Mouse (Mus musculus) liver, embryonic 12.5 days (tissue): Measurements from ENCODE around the gene Resp18. TPM values are rescaled to one million over a fixed set of nuclear protein-coding genes. Genes with fewer than 3 reads are reported as not detected.

Source experiments
- ATAC-seq: fragments of 200-750 bp; cut with Nextera tagmentation; 2 replicates; pipeline ENCODE4 v1.8.0; 2017; ENCODE audit warnings: moderate number of reproducible peaks, mild to moderate bottlenecking, moderate library complexity
- H3K27ac ChIP-seq: fragments of 300-500 bp; sonication (generic); 2 replicates; pipeline ENCODE4 v1.5.1; 2016; ENCODE audit warnings: mild to moderate bottlenecking
- H3K27me3 ChIP-seq: fragments of 300-500 bp; sonication (generic); replicated peaks from 2 replicates; pipeline ENCODE4 v1.6.1; 2016; ENCODE audit warnings: mild to moderate bottlenecking, moderate library complexity
- H3K36me3 ChIP-seq: fragments of 300-500 bp; sonication (generic); 2 replicates; pipeline ENCODE4 v1.6.1; 2016; ENCODE audit warnings: mild to moderate bottlenecking, moderate library complexity
- H3K4me1 ChIP-seq: fragments of 300-500 bp; sonication (generic); 2 replicates; pipeline ENCODE4 v1.6.1; 2016
- H3K4me2 ChIP-seq: fragments of 300-500 bp; sonication (generic); 2 replicates; pipeline ENCODE4 v1.6.1; 2016; ENCODE audit warnings: mild to moderate bottlenecking, moderate library complexity
- H3K4me3 ChIP-seq: fragments of 300-500 bp; sonication (generic); 2 replicates; pipeline ENCODE4 v1.5.1; 2016; ENCODE audit warnings: mild to moderate bottlenecking, moderate library complexity
- H3K9ac ChIP-seq: fragments of 300-500 bp; sonication (generic); 2 replicates; pipeline ENCODE4 v1.6.1; 2016; ENCODE audit warnings: mild to moderate bottlenecking, moderate library complexity
- H3K9me3 ChIP-seq: fragments of 300-500 bp; sonication (generic); replicated peaks from 2 replicates; pipeline ENCODE4 v1.6.1; 2016; ENCODE audit warnings: mild to moderate bottlenecking, moderate library complexity
- WGBS: fragments of 180-500 bp; shearing (Covaris S2); methylation state at CpG from one replicate; pipeline ENCODE4 v1.1.7; 2016; ENCODE audit not compliant: insufficient replicate concordance; 5-methylcytosine and 5-hydroxymethylcytosine counted together
- polyA plus RNA-seq: library from polyadenylated mRNA; unstranded; fragments of >200 nt; fragmentation: Nextera tagmentation; extraction: Ambion mirVana; gene quantifications from 2 replicates; pipeline ENCODE4 v1.2.1, GENCODE M21; 2016

Gene Resp18
- polyA plus RNA-seq, 1 experiment from 2014 or later: 0.32 TPM

DNA sequence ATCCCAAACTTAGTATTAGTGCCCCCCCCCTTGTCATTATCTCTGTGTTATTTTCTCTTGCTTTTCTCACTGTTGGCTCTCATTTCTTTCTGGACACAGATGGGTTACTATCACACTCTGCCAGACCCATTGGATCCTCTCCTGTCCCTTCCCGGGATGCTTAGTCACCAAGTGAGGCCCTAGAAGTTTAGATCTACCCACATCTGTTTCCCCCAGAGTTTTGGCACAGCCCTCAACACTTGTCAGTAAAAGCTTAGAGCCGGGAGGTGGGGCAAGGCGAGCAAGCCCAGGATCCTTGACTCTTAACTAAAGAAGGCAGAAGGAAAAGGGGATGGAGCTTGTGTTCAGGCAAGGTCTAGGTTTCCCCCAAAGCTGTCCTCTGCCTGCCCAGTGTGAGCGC, 49.1 kb downstream of the Resp18 start:
- Histone ChIP-seq H3K27ac (peak overlapping the region; percentile 87), H3K36me3 (no peaks in the 10 kb centered on the region), H3K4me2 (peak overlapping the region; percentile 44), H3K9me3 (no peaks in the 10 kb centered on the region), H3K9ac (peak overlapping the region; percentile 34; the same call in 1 of the 2 replicates), H3K27me3 (no peaks in the 10 kb centered on the region), H3K4me1 (peaks cover 76% of the 10 kb centered on the region), H3K4me3 (no peak overlapping the region)
- WGBS: 33% methylated on average over 4 of the region's 4 CpGs
- peak; percentile 86 for ATAC-seq

DNA sequence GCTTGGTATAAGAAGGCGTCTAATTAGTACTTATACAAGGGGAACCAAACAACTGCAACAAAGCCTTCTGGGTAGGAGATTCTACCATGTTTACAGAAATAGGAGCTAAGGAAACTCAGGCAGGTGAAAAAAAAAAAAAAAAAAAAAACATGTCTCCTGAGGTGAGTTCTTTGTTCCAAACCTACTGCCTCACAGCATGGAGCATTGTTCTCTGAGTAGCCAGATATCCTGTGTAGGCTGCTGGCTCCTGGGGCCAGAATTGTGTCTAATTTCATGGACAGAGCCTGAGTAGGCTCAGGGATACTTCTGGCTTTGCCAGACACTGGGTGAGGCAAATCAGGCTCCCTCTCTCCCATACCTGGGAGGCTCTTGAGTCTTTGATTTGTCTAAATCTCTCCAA, 50.6 kb downstream of the Resp18 start:
- ATAC-seq: no peak
- H3K9me3 ChIP-seq: no peaks in the 10 kb centered on the region
- 88% methylated on average over 1 of the region's 1 CpGs for WGBS
- H3K4me1 ChIP-seq: peaks cover 75% of the 10 kb centered on the region
- H3K4me3 ChIP-seq: no peak overlapping the region
- no peaks in the 10 kb centered on the region for H3K36me3 ChIP-seq
- H3K9ac ChIP-seq: no peak overlapping the region
- H3K4me2 ChIP-seq: no peak overlapping the region
- no peak overlapping the region for H3K27ac ChIP-seq
- H3K27me3 ChIP-seq: no peaks in the 10 kb centered on the region

DNA sequence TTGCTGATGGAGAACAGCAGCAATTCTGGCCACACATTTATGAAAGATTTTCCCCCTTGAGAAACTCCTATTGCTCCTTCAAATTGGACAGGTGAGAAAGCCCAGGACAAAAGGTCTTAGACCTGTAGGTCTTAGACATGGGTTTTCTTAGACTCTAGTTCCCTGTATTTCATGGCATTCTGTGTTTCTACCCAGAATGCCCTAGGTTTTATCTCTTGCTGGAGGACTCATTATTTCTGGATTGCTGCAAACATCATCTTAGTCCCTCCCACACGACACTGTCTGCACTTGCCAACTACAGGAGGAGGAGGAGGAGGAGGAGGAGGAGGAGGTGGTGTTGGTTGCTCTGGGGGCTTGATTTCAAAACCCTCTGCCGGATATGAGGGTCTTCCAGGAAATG, 52.1 kb downstream of the Resp18 start:
- H3K27me3 ChIP-seq: peaks cover 7% of the 10 kb centered on the region
- 38% methylated on average over 2 of the region's 2 CpGs for WGBS
- no peak overlapping the region for H3K27ac ChIP-seq
- no peak overlapping the region for H3K4me3 ChIP-seq
- ATAC-seq: no peak
- H3K36me3 ChIP-seq: no peaks in the 10 kb centered on the region
- no peak overlapping the region for H3K9ac ChIP-seq
- H3K4me1 ChIP-seq: peaks cover 69% of the 10 kb centered on the region
- H3K4me2 ChIP-seq: no peak overlapping the region
- no peaks in the 10 kb centered on the region for H3K9me3 ChIP-seq

DNA sequence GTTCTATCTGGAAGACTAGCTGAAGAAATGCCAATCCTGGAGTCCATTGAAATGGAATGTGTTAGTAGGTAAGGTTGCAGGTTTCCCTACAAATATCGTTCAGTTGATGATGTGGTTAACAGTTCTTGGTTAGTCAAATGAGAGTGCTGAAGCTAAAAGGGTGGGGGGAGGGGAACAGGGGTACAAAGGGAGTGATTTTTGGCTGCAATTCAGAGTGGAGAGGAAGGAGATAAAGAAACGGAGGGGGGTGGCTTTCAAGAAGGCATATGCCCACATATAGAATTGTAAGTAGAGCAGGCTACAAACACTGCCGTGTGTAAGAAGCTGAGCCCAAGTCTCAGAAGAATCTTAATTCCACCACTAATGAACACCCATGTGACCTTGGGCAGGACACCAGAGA, 52.7 kb downstream of the Resp18 start:
- no peaks in the 10 kb centered on the region for H3K36me3 ChIP-seq
- H3K4me1 ChIP-seq: peaks cover 63% of the 10 kb centered on the region
- no peak overlapping the region for H3K27ac ChIP-seq
- peaks cover 14% of the 10 kb centered on the region for H3K27me3 ChIP-seq
- ATAC-seq: no peak
- no peak overlapping the region for H3K4me3 ChIP-seq
- 43% methylated on average over 3 of the region's 3 CpGs for WGBS
- H3K9ac ChIP-seq: no peak overlapping the region
- H3K9me3 ChIP-seq: no peaks in the 10 kb centered on the region
- no peak overlapping the region for H3K4me2 ChIP-seq

DNA sequence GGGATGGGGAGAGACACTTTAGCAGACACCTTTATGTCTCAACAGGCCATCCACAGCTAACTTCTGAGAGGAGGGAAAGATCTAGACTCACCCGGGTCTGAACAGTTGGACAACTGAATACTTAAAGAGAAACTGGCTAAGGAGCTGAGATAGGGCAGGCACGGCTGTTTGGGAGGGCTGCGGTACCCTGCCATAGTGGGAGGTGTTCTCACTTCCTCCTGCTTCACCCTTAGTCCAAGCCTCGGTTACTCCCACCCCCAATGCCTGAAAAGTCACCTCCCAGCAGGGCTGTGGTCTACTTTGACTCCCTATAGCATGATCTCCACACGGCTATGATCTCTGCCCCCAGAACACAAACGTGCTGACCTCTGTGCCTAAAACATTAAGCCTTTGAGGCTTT, 54.7 kb downstream of the Resp18 start:
- 26% methylated on average over 6 of the region's 6 CpGs for WGBS
- ATAC-seq: no peak
- no peak overlapping the region for H3K4me2 ChIP-seq
- H3K27ac ChIP-seq: no peak overlapping the region
- H3K9me3 ChIP-seq: no peaks in the 10 kb centered on the region
- H3K36me3 ChIP-seq: no peaks in the 10 kb centered on the region
- peaks cover 24% of the 10 kb centered on the region for H3K27me3 ChIP-seq
- H3K9ac ChIP-seq: no peak overlapping the region
- peaks cover 53% of the 10 kb centered on the region for H3K4me1 ChIP-seq
- H3K4me3 ChIP-seq: no peak overlapping the region

DNA sequence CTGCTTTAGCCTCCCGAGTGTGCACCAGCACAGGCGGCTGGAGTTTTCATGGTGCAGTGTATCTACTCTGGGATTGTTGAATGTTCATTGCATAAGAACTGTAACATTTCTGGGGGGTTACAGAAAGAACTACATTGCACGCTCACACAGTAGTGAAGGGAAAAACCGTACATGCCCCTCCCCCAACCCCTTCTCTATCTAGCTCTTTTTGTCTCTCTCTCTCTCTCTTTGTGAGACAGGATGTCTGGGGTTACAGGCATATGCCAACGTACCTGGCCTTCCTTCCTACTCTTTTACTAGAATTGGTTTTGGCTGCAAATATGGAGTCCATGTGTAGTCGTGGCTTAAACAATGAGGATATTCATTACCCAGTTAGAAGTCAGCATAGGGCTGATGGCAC, 55.3 kb downstream of the Resp18 start:
- WGBS: 71% methylated on average over 6 of the region's 6 CpGs
- H3K27me3 ChIP-seq: peaks cover 24% of the 10 kb centered on the region
- H3K27ac ChIP-seq: no peak overlapping the region
- no peaks in the 10 kb centered on the region for H3K36me3 ChIP-seq
- H3K9me3 ChIP-seq: no peaks in the 10 kb centered on the region
- H3K4me3 ChIP-seq: no peak overlapping the region
- H3K4me2 ChIP-seq: no peak overlapping the region
- no peak overlapping the region for H3K9ac ChIP-seq
- ATAC-seq: no peak
- peaks cover 50% of the 10 kb centered on the region for H3K4me1 ChIP-seq

Other genes with a start within 250 kb of the Resp18 start
- gene Nhej1, start 153.2 kb downstream of the Resp18 start, polyA plus RNA-seq: 6.7 and 6.8 TPM in 2 replicates
- gene Slc23a3, start 144.5 kb downstream of the Resp18 start, polyA plus RNA-seq: 0.36 and 1.1 TPM in 2 replicates
- 53.2 and 54.0 TPM in 2 replicates for gene Cnppd1, start 135.7 kb downstream of the Resp18 start, polyA plus RNA-seq
- 69.4 and 73.5 TPM in 2 replicates for gene Retreg2, start 135.6 kb downstream of the Resp18 start, polyA plus RNA-seq
- gene Zfand2b, start 109.8 kb downstream of the Resp18 start, polyA plus RNA-seq: 43.5 and 46.3 TPM in 2 replicates
- gene Abcb6, start 98.0 kb downstream of the Resp18 start, polyA plus RNA-seq: 82.0 and 86.2 TPM in 2 replicates
- gene Ankzf1, start 86.3 kb downstream of the Resp18 start, polyA plus RNA-seq: 13.4 and 14.5 TPM in 2 replicates
- gene Atg9a, start 86.2 kb downstream of the Resp18 start, polyA plus RNA-seq: 26.2 and 27.3 TPM in 2 replicates
- gene Glb1l, start 67.6 kb downstream of the Resp18 start, polyA plus RNA-seq: 5.2 and 6.1 TPM in 2 replicates
- 107 and 110 TPM in 2 replicates for gene Stk16, start 67.6 kb downstream of the Resp18 start, polyA plus RNA-seq
- 465 and 490 TPM in 2 replicates for gene Tuba4a, start 58.5 kb downstream of the Resp18 start, polyA plus RNA-seq
- not detected in 2 replicates for gene A630095N17Rik, start 46.3 kb downstream of the Resp18 start, polyA plus RNA-seq
- 27.2 and 27.8 TPM in 2 replicates for gene Dnajb2, start 42.0 kb downstream of the Resp18 start, polyA plus RNA-seq
- gene Ptprn, start 13.9 kb downstream of the Resp18 start, polyA plus RNA-seq: 0.79 and 0.82 TPM in 2 replicates
- gene Dnpep, start 39.6 kb upstream of the Resp18 start, polyA plus RNA-seq: 66.3 and 67.4 TPM in 2 replicates
- 6.9 and 7.4 TPM in 2 replicates for gene Des, start 81.9 kb upstream of the Resp18 start, polyA plus RNA-seq
- gene Speg, start 96.9 kb upstream of the Resp18 start, polyA plus RNA-seq: 11.4 and 14.3 TPM in 2 replicates
- gene Gmppa, start 157.5 kb upstream of the Resp18 start, polyA plus RNA-seq: 44.0 and 47.9 TPM in 2 replicates
- gene Asic4, start 172.0 kb upstream of the Resp18 start, polyA plus RNA-seq: 0.83 and 1.3 TPM in 2 replicates
- gene Chpf, start 200.9 kb upstream of the Resp18 start, polyA plus RNA-seq: 13.0 and 14.5 TPM in 2 replicates
- gene Tmem198, start 201.1 kb upstream of the Resp18 start, polyA plus RNA-seq: 0.18 and 0.20 TPM in 2 replicates
- 25.2 and 27.9 TPM in 2 replicates for gene Obsl1, start 228.0 kb upstream of the Resp18 start, polyA plus RNA-seq
- gene Inha, start 228.7 kb upstream of the Resp18 start, polyA plus RNA-seq: 1.1 and 1.2 TPM in 2 replicates
- 10.2 and 10.5 TPM in 2 replicates for gene Stk11ip, start 243.1 kb upstream of the Resp18 start, polyA plus RNA-seq